Comparison of ENCODE assay signal across 10 mouse cellular contexts in the genomic region with DNA sequence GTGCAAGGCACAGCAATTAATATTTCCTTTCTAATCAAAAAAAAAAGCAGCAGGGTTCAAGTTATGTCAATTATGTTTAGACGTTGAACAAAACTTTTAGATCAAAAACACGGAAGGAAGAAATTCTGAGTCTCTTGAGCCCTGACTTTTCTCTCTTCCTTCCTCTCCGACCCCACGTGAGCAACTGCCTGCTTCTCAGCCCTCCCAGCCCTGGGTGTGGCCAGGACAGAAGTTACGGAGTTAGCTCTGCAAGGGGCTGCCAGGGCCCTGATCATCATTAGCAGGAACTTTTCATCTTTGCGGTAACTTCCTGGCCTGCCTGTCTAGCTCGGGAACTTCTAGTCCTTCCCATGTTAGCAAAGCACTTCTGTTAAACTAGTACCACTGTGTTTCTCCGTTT. TPM values are rescaled to one million over a fixed set of nuclear protein-coding genes. Genes with fewer than 3 reads are reported as not detected.
DNase-seq lines count a peak whose midpoint lies in the region; ATAC-seq lines count a peak whose summit lies in the region.
"Had no signal": no experiment of that assay in that cellular context is flagged by ENCODE, and none has a peak within 500 bp of the region (broad histone marks: within the 10 kb centered on the region; RNA-seq: fewer than 3 reads in every experiment).

No protein-coding gene starts in this region.

- intact Hi-C loops in left cerebral cortex, postnatal 14 days (cut with DNase I): no loop called here

- peak; percentile 77 for ATAC-seq in CD4-positive, CD25-positive, alpha-beta regulatory T cell, adult 4 months
- ATAC-seq in hematopoietic stem cell, adult 5-6 weeks (replicated peaks in 1 of 2; ENCODE audit: insufficient read depth in 1 of 2, low FRiP score in 2 of 2, low TSS enrichment in 1 of 2, low read depth in 1 of 2, poor library complexity in 2 of 2, severe bottlenecking in 2 of 2): peak; percentile 92 to 94

- DNase-seq in adrenal gland, adult (ENCODE audit: inconsistent age in 2 of 2, low spot score in 1 of 2): peak; percentile 43 to 67
- no peak for DNase-seq in adrenal gland, postnatal 10 days
- DNase-seq in monocyte, adult 2 months (ENCODE audit: low read depth in 1 of 2, low spot score in 2 of 2): peak; percentile 24 to 34
- no peak for DNase-seq in cerebellum, postnatal 14 days
- DNase-seq in left cerebral cortex, postnatal 14 days (ENCODE audit: low spot score in 2 of 2): no peak
- no peak for DNase-seq in right cerebral cortex, postnatal 10 days (ENCODE audit: low spot score in 2 of 2)
- DNase-seq: gastrocnemius, postnatal 10 days; left cerebral cortex, postnatal 4 days had no signal

RNA-seq across cellular contexts. Expression of a gene that starts 20.3 kb away (rescaled TPM):
- 10 to 100 TPM; 79.6 to 81.5 TPM for total RNA-seq in adrenal gland, postnatal 10 days (2021)
- 10 to 100 TPM; 24.4 to 38.9 TPM for polyA plus RNA-seq in CD4-positive, CD25-positive, alpha-beta regulatory T cell, adult 4 months (2017; shearing (Covaris generic))
- total RNA-seq in hematopoietic stem cell, adult 5-6 weeks (2017): 110 and 119 TPM in 2 replicates
- 100 to 1,000 TPM; 161 to 170 TPM for total RNA-seq in left cerebral cortex, postnatal 14 days (2021)

RNA-seq across cellular contexts. Expression of a gene that starts 46.8 kb away (rescaled TPM):
- total RNA-seq in adrenal gland, postnatal 10 days (2021): 10 to 100 TPM; 19.5 to 34.9 TPM
- 100 to 1,000 TPM in 1 of 2 experiments, 10 to 100 TPM in 1; 68.3 to 103 TPM for polyA plus RNA-seq in CD4-positive, CD25-positive, alpha-beta regulatory T cell, adult 4 months (2017; shearing (Covaris generic))
- total RNA-seq in hematopoietic stem cell, adult 5-6 weeks (2017): 43.1 and 45.3 TPM in 2 replicates
- total RNA-seq in left cerebral cortex, postnatal 14 days (2021): 10 to 100 TPM; 69.6 to 73.5 TPM

Comparison
In these comparisons a context has a peak if more than half of its experiments do, and no peak if none do; other contexts are left out.
1. DNase-seq: peak in adrenal gland, adult (2 of 2) and monocyte, adult 2 months (2 of 2); none in adrenal gland, postnatal 10 days (single experiment), cerebellum, postnatal 14 days (0 of 2), left cerebral cortex, postnatal 14 days (0 of 2) and right cerebral cortex, postnatal 10 days (0 of 2).